Mouse (Mus musculus) embryonic fibroblast, embryonic 13.5 days (primary cell): ENCODE measurements around the gene Rhoa.

ENCODE experiments used
- CTCF ChIP-seq: IDR thresholded peaks from 2 replicates; pipeline ENCODE4 v1.5.1; 2011; ENCODE audit warnings: mild to moderate bottlenecking, control low read depth, low read length, moderate library complexity, borderline replicate concordance; ENCODE audit not compliant: insufficient read depth
- POLR2A ChIP-seq: IDR thresholded peaks from 2 replicates; pipeline ENCODE4 v1.6.1; 2011; ENCODE audit warnings: low read depth, mild to moderate bottlenecking, control low read depth, low read length, moderate library complexity

GRCm38 (mm10) chr9:108262494-108263049 lies 43.4 kb upstream of the Rhoa start:
- TF ChIP-seq CTCF (no peak), POLR2A (no peak; the same call in 1 of the 2 replicates)
